Mouse (Mus musculus) heart, postnatal 0 days (tissue): Measurements from ENCODE around the gene Ssbp1. TPM values are rescaled to one million over a fixed set of nuclear protein-coding genes. Genes with fewer than 3 reads are reported as not detected.

Source experiments
- ATAC-seq: fragments of 200-750 bp; cut with Nextera tagmentation; 2 replicates; pipeline ENCODE4 v1.8.0; 2017; ENCODE audit warnings: low read depth, moderate number of reproducible peaks, moderate library complexity; ENCODE audit not compliant: insufficient read depth
- DNase-seq: peaks from one replicate; pipeline ENCODE4 v3.0.0-alpha.2; 2016; ENCODE audit warnings: low spot score
- H3K27ac ChIP-seq: fragments of 300-500 bp; sonication (generic); 2 replicates; pipeline ENCODE4 v1.5.1; 2014; ENCODE audit warnings: low read depth, mild to moderate bottlenecking
- H3K27me3 ChIP-seq: fragments of 300-500 bp; sonication (generic); 2 replicates; pipeline ENCODE4 v1.6.1; 2014; ENCODE audit warnings: low read length, mixed read lengths; ENCODE audit not compliant: control insufficient read depth, insufficient read depth
- H3K36me3 ChIP-seq: fragments of 300-500 bp; sonication (generic); replicated peaks from 2 replicates; pipeline ENCODE4 v1.6.1; 2014; ENCODE audit warnings: low read length, mixed read lengths; ENCODE audit not compliant: control insufficient read depth, insufficient read depth
- H3K4me1 ChIP-seq: fragments of 300-500 bp; sonication (generic); 2 replicates; pipeline ENCODE4 v1.6.1; 2014; ENCODE audit warnings: antibody characterized with exemption; ENCODE audit not compliant: control insufficient read depth, insufficient read depth
- H3K4me2 ChIP-seq: fragments of 300-500 bp; sonication (generic); 2 replicates; pipeline ENCODE4 v1.6.1; 2014; ENCODE audit warnings: low read depth, mild to moderate bottlenecking, low read length, moderate library complexity
- H3K4me3 ChIP-seq: fragments of 300-500 bp; sonication (generic); 2 replicates; pipeline ENCODE4 v1.5.1; 2014; ENCODE audit warnings: low read depth, low read length
- H3K9ac ChIP-seq: fragments of 300-500 bp; sonication (generic); replicated peaks from 2 replicates; pipeline ENCODE4 v1.6.1; 2014; ENCODE audit warnings: low read depth, low read length, mixed read lengths
- H3K9me3 ChIP-seq: fragments of 300-500 bp; sonication (generic); replicated peaks from 2 replicates; pipeline ENCODE4 v1.6.1; 2016; ENCODE audit warnings: low read length; ENCODE audit not compliant: control insufficient read depth
- CTCF ChIP-seq: IDR thresholded peaks from 2 replicates; pipeline ENCODE4 v1.5.1; 2016; ENCODE audit warnings: antibody characterized with exemption, control low read depth, low read depth
- EP300 ChIP-seq: IDR thresholded peaks from 2 replicates; pipeline ENCODE4 v1.6.1; 2016; ENCODE audit warnings: antibody characterized with exemption, low read depth
- WGBS: fragments of 180-500 bp; shearing (Covaris S2); extraction: QIAGEN DNeasy Blood & Tissue Kit; methylation state at CpG from one replicate; pipeline ENCODE4 v1.1.7; 2014; 5-methylcytosine and 5-hydroxymethylcytosine counted together
- polyA plus RNA-seq: library from polyadenylated mRNA; unstranded; fragments of >200 nt; fragmentation: Nextera tagmentation; extraction: Ambion mirVana; gene quantifications from 2 replicates; pipeline ENCODE4 v1.2.1, GENCODE M21; 2015
- total RNA-seq: library from RNA; depleted of rRNA; stranded (reverse); fragments of >200 nt; gene quantifications from 2 replicates; pipeline ENCODE4 v1.2.3, GENCODE M21; 2014; ENCODE audit warnings: low replicate concordance

The Ssbp1 gene
- total and polyA plus RNA-seq, 2 experiments from 2014 or later, result 5.5 to 111 TPM

GRCm38 (mm10) chr6:40439731-40440130, 31.4 kb upstream of the Ssbp1 start:
- peaks cover 4% of the 10 kb centered on the region; the same call in 1 of the 2 replicates for H3K4me1 ChIP-seq
- no peak overlapping the region for H3K9ac ChIP-seq
- WGBS, result 21% methylated on average over 12 of the region's 12 CpGs
- no peak for ATAC-seq
- H3K36me3 ChIP-seq, result no peaks in the 10 kb centered on the region
- peaks cover 2% of the 10 kb centered on the region; the same call in 1 of the 2 replicates for H3K27me3 ChIP-seq
- no peak overlapping the region for H3K4me2 ChIP-seq
- no peak for DNase-seq
- no peak overlapping the region for H3K4me3 ChIP-seq
- no peaks in the 10 kb centered on the region for H3K9me3 ChIP-seq
- no peak overlapping the region for H3K27ac ChIP-seq
- TF ChIP-seq CTCF, result no peak
- TF ChIP-seq EP300, result no peak

- WGBS, result 60% methylated on average over 3 of the region's 3 CpGs
- H3K4me2 ChIP-seq, result no peak overlapping the region
- no peaks in the 10 kb centered on the region for H3K9me3 ChIP-seq
- H3K27me3 ChIP-seq, result no peaks in the 10 kb centered on the region
- H3K36me3 ChIP-seq, result no peaks in the 10 kb centered on the region
- ATAC-seq, result no peak
- no peak overlapping the region for H3K9ac ChIP-seq
- no peaks in the 10 kb centered on the region for H3K4me1 ChIP-seq
- no peak overlapping the region for H3K27ac ChIP-seq
- DNase-seq, result no peak
- H3K4me3 ChIP-seq, result no peak overlapping the region
- no peak for TF ChIP-seq CTCF
- TF ChIP-seq EP300, result no peak
Observed at GRCm38 (mm10) chr6:40441276-40441675, 29.9 kb upstream of the Ssbp1 start.

- 30% methylated on average over 3 of the region's 3 CpGs for WGBS
Observed at GRCm38 (mm10) chr6:40441755-40442154, 29.4 kb upstream of the Ssbp1 start.

GRCm38 (mm10) chr6:40443281-40443928, 27.7 kb upstream of the Ssbp1 start:
- no peak overlapping the region for H3K27ac ChIP-seq
- no peaks in the 10 kb centered on the region for H3K27me3 ChIP-seq
- ATAC-seq (no peak), DNase-seq (no peak)
- H3K9me3 ChIP-seq, result no peaks in the 10 kb centered on the region
- H3K9ac ChIP-seq, result no peak overlapping the region
- WGBS, result 20% methylated on average over 10 of the region's 10 CpGs
- H3K4me2 ChIP-seq, result no peak overlapping the region
- no peaks in the 10 kb centered on the region for H3K4me1 ChIP-seq
- no peak overlapping the region for H3K4me3 ChIP-seq
- TF ChIP-seq CTCF (no peak), EP300 (no peak)
- H3K36me3 ChIP-seq, result no peaks in the 10 kb centered on the region

More at GRCm38 (mm10) chr6:40441755-40442154, 29.4 kb upstream of the Ssbp1 start:
- ATAC-seq (no peak), DNase-seq (no peak)
- Histone ChIP-seq H3K4me2 (no peak overlapping the region), H3K27me3 (no peaks in the 10 kb centered on the region), H3K9me3 (no peaks in the 10 kb centered on the region), H3K36me3 (no peaks in the 10 kb centered on the region), H3K4me3 (no peak overlapping the region), H3K9ac (no peak overlapping the region), H3K4me1 (no peaks in the 10 kb centered on the region), H3K27ac (no peak overlapping the region)
- no peak for TF ChIP-seq EP300
- no peak for TF ChIP-seq CTCF

GRCm38 (mm10) chr6:40448626-40449025, 22.5 kb upstream of the Ssbp1 start:
- Histone ChIP-seq H3K4me2 (no peak overlapping the region), H3K9me3 (no peaks in the 10 kb centered on the region), H3K27me3 (no peaks in the 10 kb centered on the region), H3K9ac (no peak overlapping the region), H3K4me1 (no peaks in the 10 kb centered on the region), H3K4me3 (no peak overlapping the region), H3K36me3 (no peaks in the 10 kb centered on the region), H3K27ac (no peak overlapping the region)
- no peak for ATAC-seq
- DNase-seq, result no peak
- TF ChIP-seq EP300 (no peak), CTCF (no peak)
